Mouse (Mus musculus): ENCODE data around the gene Fam114a1. TPM values are rescaled to one million over a fixed set of nuclear protein-coding genes. Genes with fewer than 3 reads are reported as not detected.

Gene Fam114a1
- total RNA-seq (2023): 1 to 10 TPM; 4.3 to 4.6 TPM

GRCm38 (mm10) chr5:64969861-64970771, at the start of gene Fam114a1:
Gene Fam114a1, plus strand, starts transcription at chr5:64970071.

GRCm38 (mm10) chr5:64959843-64960230, 10.0 kb upstream of the Fam114a1 start, which contains the start of gene Tlr6:
Gene Tlr6, minus strand, starts transcription at chr5:64960097.

Other genes starting within 250 kb of the Fam114a1 start
- gene Klf3, start 166.7 kb upstream of the Fam114a1 start, total RNA-seq (2023): 100 to 1,000 TPM; 143 TPM
- gene Tlr1, start 36.5 kb upstream of the Fam114a1 start, total RNA-seq (2023): 100 to 1,000 TPM; 120 to 137 TPM
- gene Tlr6, start 10.0 kb upstream of the Fam114a1 start, total RNA-seq (2023): 10 to 100 TPM; 22.8 to 25.7 TPM
- gene Tmem156, start 122.1 kb downstream of the Fam114a1 start, total RNA-seq (2023): 10 to 100 TPM; 22.8 to 32.9 TPM
- 10 to 100 TPM; 19.9 to 24.3 TPM for gene Klhl5, start 137.5 kb downstream of the Fam114a1 start, total RNA-seq (2023)
- gene Wdr19, start 229.6 kb downstream of the Fam114a1 start, total RNA-seq (2023): 1 to 10 TPM; 1.4 to 2.2 TPM

All from B cell, adult 67 days (primary cell).